Mouse (Mus musculus): ENCODE results near the gene Col4a4. TPM values are rescaled to one million over a fixed set of nuclear protein-coding genes. Genes with fewer than 3 reads are reported as not detected.

Gene Col4a4
- polyA plus RNA-seq, 1 experiment, result not detected

DNA sequence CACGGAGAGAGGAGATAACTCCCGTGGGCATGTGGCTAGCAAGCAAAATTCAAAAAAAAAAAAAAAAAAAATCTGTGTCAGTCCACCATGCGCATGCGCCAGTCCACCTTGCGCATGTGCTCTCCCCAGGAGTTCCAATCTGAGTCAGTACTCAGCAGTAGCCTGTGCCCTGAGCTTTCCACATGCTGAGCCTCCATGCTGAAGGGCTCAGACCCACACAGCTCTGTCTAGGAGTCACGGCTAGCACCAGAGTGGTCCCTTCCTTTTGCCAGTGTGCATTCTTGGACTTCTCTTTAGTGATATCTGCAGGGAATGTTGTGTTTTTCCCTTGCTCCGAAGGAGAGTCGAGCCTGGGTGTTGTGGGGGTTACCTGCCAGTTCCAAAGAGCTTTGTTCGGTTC, 177.4 kb downstream of the Col4a4 start:
- Histone ChIP-seq H3K4me3 (ENCODE audit: insufficient read depth, low read length) (no peak overlapping the region), H3K4me1 (ENCODE audit: control insufficient read depth, insufficient read depth, low read length) (no peaks in the 10 kb centered on the region), H3K27ac (ENCODE audit: insufficient read depth, low read depth, low read length) (no peak overlapping the region)
- no peak for TF ChIP-seq POLR2A (IDR thresholded peaks at IDR 0.05; ENCODE audit: borderline replicate concordance, low read depth, low read length)

GRCm38 (mm10) chr1:82407786-82408185, 178.9 kb downstream of the Col4a4 start:
- no peak for TF ChIP-seq POLR2A (IDR thresholded peaks at IDR 0.05; ENCODE audit: borderline replicate concordance, low read depth, low read length)
- no peak for TF ChIP-seq CTCF (IDR thresholded peaks at IDR 0.05; ENCODE audit: low read depth, low read length)
- H3K4me1 ChIP-seq (ENCODE audit: control insufficient read depth, insufficient read depth, low read length), result no peaks in the 10 kb centered on the region
- no peak overlapping the region for H3K4me3 ChIP-seq (ENCODE audit: insufficient read depth, low read length)
- H3K27ac ChIP-seq (ENCODE audit: insufficient read depth, low read depth, low read length), result no peak overlapping the region

Other genes with a start within 250 kb of the Col4a4 start
- gene Col4a3, start 72 bp upstream of the Col4a4 start, polyA plus RNA-seq (2012; ENCODE audit: insufficient read depth, insufficient read length, missing spikeins), result 0.45 TPM in 1 of 2 replicates, not detected in the other
- gene Mff, start 138.0 kb upstream of the Col4a4 start, polyA plus RNA-seq (2012; ENCODE audit: insufficient read depth, insufficient read length, missing spikeins), result 109 and 112 TPM in 2 replicates
- gene Tm4sf20, start 181.6 kb upstream of the Col4a4 start, polyA plus RNA-seq (2012; ENCODE audit: insufficient read depth, insufficient read length, missing spikeins), result not detected in 2 replicates
- not detected in 2 replicates for gene Gm47791, start 184.4 kb upstream of the Col4a4 start, polyA plus RNA-seq (2012; ENCODE audit: insufficient read depth, insufficient read length, missing spikeins)

Data from bone marrow macrophage, adult 2 months (primary cell).